22 mouse cellular contexts compared by ENCODE assay signal in the genomic region with DNA sequence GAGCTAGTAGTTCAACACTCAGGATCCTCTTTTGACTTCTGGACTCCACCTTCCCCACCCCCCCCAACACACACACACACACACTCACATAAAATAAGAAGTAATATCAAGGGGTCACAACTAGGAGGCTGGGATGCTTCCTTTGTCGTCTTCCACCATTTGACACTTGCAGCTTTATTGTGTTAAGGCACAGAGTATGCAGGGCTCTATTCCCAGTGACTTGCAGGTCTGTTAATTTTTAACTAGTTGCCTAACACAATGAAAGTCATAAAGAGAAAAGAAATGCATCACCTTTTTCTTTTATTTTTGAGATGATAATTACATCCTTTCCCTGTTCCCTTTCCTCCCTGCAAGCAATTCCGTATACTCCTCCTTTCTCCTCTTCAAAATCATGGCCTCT.
DNase-seq lines count a peak whose midpoint lies in the region; ATAC-seq and TF ChIP-seq lines count a peak whose summit lies in the region.
"Had no signal": no experiment of that assay in that cellular context is flagged by ENCODE, and none has a peak within 500 bp of the region (broad histone marks: within the 10 kb centered on the region; RNA-seq: fewer than 3 reads in every experiment).

No protein-coding gene starts in this region.

- TF ChIP-seq EP300 in liver, embryonic 14.5 days (IDR thresholded peaks at IDR 0.05; ENCODE audit: low read depth), result no peak

- H3K4me2 ChIP-seq in intestine, embryonic 15.5 days (replicated peaks), result no peak overlapping the region
- H3K4me2 ChIP-seq in liver, embryonic 14.5 days (ENCODE audit: low read depth), result peak overlapping the region; percentile 66
- H3K4me2 ChIP-seq in midbrain, embryonic 14.5 days (ENCODE audit: low read length), result no peak overlapping the region
- H3K4me2 ChIP-seq: embryonic facial prominence, embryonic 13.5 days; heart, embryonic 11.5 days; heart, embryonic 15.5 days; hindbrain, embryonic 13.5 days had no signal

- H3K36me3 ChIP-seq in intestine, embryonic 15.5 days, result no peaks in the 10 kb centered on the region
- H3K36me3 ChIP-seq in liver, embryonic 14.5 days (replicated peaks; ENCODE audit: control insufficient read depth, insufficient read depth, low read depth), result no peaks in the 10 kb centered on the region
- no peaks in the 10 kb centered on the region for H3K36me3 ChIP-seq in midbrain, embryonic 14.5 days (ENCODE audit: control insufficient read depth, insufficient read depth, low read length)
- H3K36me3 ChIP-seq: embryonic facial prominence, embryonic 13.5 days; forebrain, embryonic 10.5 days; heart, embryonic 15.5 days; hindbrain, embryonic 13.5 days had no signal

- no peaks in the 10 kb centered on the region for H3K9me3 ChIP-seq in intestine, embryonic 15.5 days
- H3K9me3 ChIP-seq in liver, embryonic 14.5 days (ENCODE audit: control insufficient read depth, low read length), result no peaks in the 10 kb centered on the region
- H3K9me3 ChIP-seq in midbrain, embryonic 14.5 days (ENCODE audit: control insufficient read depth, low read length), result no peaks in the 10 kb centered on the region
- H3K9me3 ChIP-seq: embryonic facial prominence, embryonic 13.5 days; forebrain, embryonic 10.5 days; heart, embryonic 15.5 days; hindbrain, embryonic 13.5 days had no signal

- H3K27ac ChIP-seq in intestine, embryonic 15.5 days, result no peak overlapping the region
- peak overlapping the region; percentile 94 for H3K27ac ChIP-seq in liver, embryonic 14.5 days
- no peak overlapping the region for H3K27ac ChIP-seq in midbrain, embryonic 14.5 days (replicated peaks; ENCODE audit: low read depth, low read length)
- H3K27ac ChIP-seq: embryonic facial prominence, embryonic 13.5 days; forebrain, embryonic 10.5 days; heart, adult 2 months; heart, embryonic 15.5 days; hindbrain, embryonic 13.5 days; hindbrain, postnatal 0 days had no signal

- 65% methylated on average over 2 of the region's 2 CpGs for WGBS in intestine, embryonic 15.5 days
- WGBS in liver, embryonic 14.5 days (ENCODE audit: insufficient replicate concordance), result 28% methylated on average over 2 of the region's 2 CpGs
- WGBS in midbrain, embryonic 14.5 days, result 79% methylated on average over 2 of the region's 2 CpGs

- DNase-seq in liver, result peak; percentile 44
- no peak for DNase-seq in liver, embryonic 14.5 days (ENCODE audit: low read depth in 3 of 3, low spot score in 3 of 3)
- no peak for DNase-seq in ovary, postnatal 10 days (ENCODE audit: low spot score)
- no peak for DNase-seq in thymus, postnatal 0 days (ENCODE audit: low spot score)
- DNase-seq in thymus, postnatal 4 days, result no peak
- no peak for DNase-seq in midbrain, embryonic 14.5 days
- DNase-seq: adrenal gland, adult 8-10 months; adrenal gland, postnatal 36 days; cerebellum, adult 18-20 months; cerebellum, adult 9-11 months; cerebellum, postnatal 36 days; gastrocnemius, postnatal 14 days; heart, adult 2 months; heart, postnatal 14 days had no signal

- H3K4me3 ChIP-seq in intestine, embryonic 15.5 days (replicated peaks), result no peak overlapping the region
- peak overlapping the region; percentile 28 to 29; a peak in 3 of 4 replicates for H3K4me3 ChIP-seq in liver, embryonic 14.5 days (ENCODE audit: insufficient read depth in 1 of 2, low read depth in 2 of 2, low read length in 2 of 2)
- H3K4me3 ChIP-seq in midbrain, embryonic 14.5 days (replicated peaks; ENCODE audit: low read depth, low read length), result no peak overlapping the region
- H3K4me3 ChIP-seq: embryonic facial prominence, embryonic 13.5 days; forebrain, embryonic 10.5 days; heart, adult 2 months; heart, embryonic 15.5 days; hindbrain, embryonic 13.5 days had no signal

- peak; percentile 73 for ATAC-seq in intestine, embryonic 15.5 days
- ATAC-seq in liver, embryonic 14.5 days (ENCODE audit: insufficient read depth), result no peak; the same call in 1 of the 2 replicates
- no peak for ATAC-seq in midbrain, embryonic 14.5 days (ENCODE audit: low FRiP score, low TSS enrichment)
- ATAC-seq: forebrain, embryonic 14.5 days; hindbrain, postnatal 0 days had no signal

- no peaks in the 10 kb centered on the region for H3K27me3 ChIP-seq in intestine, embryonic 15.5 days (replicated peaks)
- no peaks in the 10 kb centered on the region for H3K27me3 ChIP-seq in liver, embryonic 14.5 days (ENCODE audit: control insufficient read depth, insufficient read depth, low read length)
- no peaks in the 10 kb centered on the region for H3K27me3 ChIP-seq in midbrain, embryonic 14.5 days (ENCODE audit: control insufficient read depth, insufficient read depth, low read length)
- H3K27me3 ChIP-seq: embryonic facial prominence, embryonic 13.5 days; heart, embryonic 15.5 days; hindbrain, embryonic 13.5 days had no signal

- no peaks in the 10 kb centered on the region for H3K4me1 ChIP-seq in intestine, embryonic 15.5 days (replicated peaks)
- peaks cover 52 to 64% of the 10 kb centered on the region in 2 experiments for H3K4me1 ChIP-seq in liver, embryonic 14.5 days (replicated peaks; ENCODE audit: control insufficient read depth in 2 of 2, insufficient read depth in 2 of 2, low read length in 1 of 2)
- H3K4me1 ChIP-seq in midbrain, embryonic 14.5 days (ENCODE audit: control insufficient read depth, insufficient read depth, low read length), result no peaks in the 10 kb centered on the region
- H3K4me1 ChIP-seq: heart, embryonic 15.5 days; hindbrain, embryonic 13.5 days had no signal

- no peak overlapping the region for H3K9ac ChIP-seq in intestine, embryonic 15.5 days
- peak overlapping the region; percentile 58 for H3K9ac ChIP-seq in liver, embryonic 14.5 days (replicated peaks)
- H3K9ac ChIP-seq in midbrain, embryonic 14.5 days (replicated peaks; ENCODE audit: low read length), result no peak overlapping the region
- H3K9ac ChIP-seq: embryonic facial prominence, embryonic 13.5 days; heart, embryonic 15.5 days; hindbrain, embryonic 13.5 days had no signal

- no peak for TF ChIP-seq CTCF in liver, embryonic 14.5 days (IDR thresholded peaks at IDR 0.05; ENCODE audit: low read depth)

Comparison
In these comparisons a context has a peak if more than half of its experiments do, and no peak if none do; other contexts are left out.
1. H3K4me3 ChIP-seq: peak in liver, embryonic 14.5 days (2 of 2); none in intestine, embryonic 15.5 days (single experiment) and midbrain, embryonic 14.5 days (single experiment).